Mouse (Mus musculus): ENCODE data around the gene Olfr1234.

The Olfr1234 gene

DNA sequence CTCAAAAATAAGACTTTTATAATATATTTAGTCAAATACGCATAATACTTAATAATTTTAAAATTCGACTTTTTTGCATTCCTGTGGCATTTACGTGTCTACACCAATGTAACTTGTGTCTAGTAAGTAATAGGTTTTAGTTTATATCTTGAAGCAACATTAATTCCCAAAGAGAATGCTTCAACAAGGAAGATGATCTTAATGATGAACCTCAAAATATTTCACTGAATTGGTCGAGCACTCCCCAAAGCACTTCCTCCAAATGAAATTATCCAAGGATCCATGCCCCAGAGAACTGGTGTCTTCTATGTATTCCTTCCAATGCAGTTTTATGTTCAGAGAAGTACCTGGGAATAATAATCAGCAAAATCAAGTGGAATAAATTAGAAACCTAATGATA, at the start of gene Olfr1234:
Gene Olfr1234 (minus strand): TSS at position 101 of the 400 bp plus-strand sequence.
- DNase-seq = no peak

DNA sequence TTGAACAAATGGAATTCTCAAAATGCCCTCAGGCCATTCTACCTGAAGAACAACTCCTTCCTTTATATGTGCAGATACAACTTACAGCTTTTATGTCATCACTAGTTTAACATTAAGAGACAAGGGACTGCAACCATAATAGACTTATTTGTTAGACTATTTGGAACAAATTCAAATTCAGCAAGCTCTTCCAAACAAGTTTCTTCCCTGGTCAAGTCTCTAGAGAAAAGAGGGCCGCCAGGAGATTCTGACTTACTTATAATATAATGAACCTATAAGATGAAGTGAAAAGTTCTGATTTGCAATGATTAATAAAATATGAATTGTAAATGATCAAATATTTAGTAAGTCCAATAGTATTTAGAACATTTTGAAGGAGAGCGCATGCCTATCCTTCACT, 44.9 kb upstream of the Olfr1234 start, which contains the start of gene Olfr1238:
Gene Olfr1238 (minus strand): TSS at position 101 of the 400 bp plus-strand sequence.
- DNase-seq = no peak

DNA sequence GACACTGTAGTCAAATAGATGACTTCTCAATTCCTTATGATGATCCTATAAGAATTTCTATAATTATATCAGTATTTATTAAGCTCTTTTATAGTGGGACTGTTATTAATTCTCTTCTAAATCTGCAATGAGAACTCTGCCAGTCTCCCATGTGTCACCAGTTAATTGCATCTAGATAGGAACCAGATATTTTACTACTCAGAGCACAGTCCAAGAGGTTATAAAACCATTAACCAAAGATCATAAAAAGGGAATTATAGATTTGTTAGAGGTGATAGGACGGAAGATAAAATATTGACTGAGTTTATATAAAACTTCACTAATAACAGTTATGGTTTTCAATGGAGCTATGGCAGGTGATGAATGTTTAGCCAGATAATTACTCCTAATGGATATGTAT, 36.2 kb upstream of the Olfr1234 start:
- no peak for DNase-seq

DNA sequence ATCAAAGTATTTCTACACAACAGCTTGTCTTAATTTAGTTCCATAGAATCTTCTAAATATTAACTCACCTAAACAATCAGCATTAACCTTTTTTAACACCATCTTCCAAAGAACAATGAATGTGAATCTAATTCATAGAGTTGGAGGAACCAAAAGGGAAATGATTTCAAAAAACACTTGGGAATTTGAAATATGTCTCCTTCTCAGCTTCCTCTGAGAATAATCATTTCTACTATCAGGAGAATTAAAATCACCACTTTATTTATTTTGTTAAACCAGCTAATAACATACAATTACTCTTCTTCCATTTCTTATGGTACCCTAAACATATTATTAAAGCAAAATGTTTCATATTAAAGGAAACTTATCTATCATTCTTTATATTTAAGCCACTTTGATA, 22.4 kb downstream of the Olfr1234 start, which contains the start of gene Olfr1233:
Gene Olfr1233 (minus strand): TSS at position 101 of the 400 bp plus-strand sequence.
- DNase-seq = no peak

DNA sequence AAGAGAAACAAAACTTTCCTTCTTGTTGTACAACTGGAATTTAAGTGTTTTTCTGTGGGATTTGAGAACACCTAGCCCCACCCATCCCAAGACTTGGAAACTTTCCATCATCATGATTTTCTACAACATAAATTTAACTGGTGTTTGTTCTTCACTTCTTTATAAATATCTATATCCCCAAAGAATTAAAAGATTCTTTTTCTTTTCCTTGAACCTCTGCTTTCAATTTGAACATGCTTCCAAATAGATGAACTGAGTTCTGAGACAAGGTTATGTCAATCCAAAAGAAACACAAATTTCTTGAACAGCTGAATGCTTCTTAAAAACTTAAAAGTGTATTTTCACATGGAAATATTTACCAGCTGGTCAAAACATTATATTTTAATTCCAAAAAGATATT, 35.1 kb downstream of the Olfr1234 start, which contains the start of gene Olfr1232:
Gene Olfr1232 (minus strand): TSS at position 101 of the 400 bp plus-strand sequence.
- no peak for DNase-seq

Data from embryo, embryonic 11 days (tissue).